Mouse (Mus musculus) hindbrain, embryonic 10.5 days (tissue): ENCODE results near the gene C1qtnf9. TPM values are rescaled to one million over a fixed set of nuclear protein-coding genes. Genes with fewer than 3 reads are reported as not detected.

Source experiments
- DNase-seq: peaks from one replicate; pipeline ENCODE4 v3.0.0-alpha.2; 2017; ENCODE audit warnings: low spot score
- H3K27ac ChIP-seq: fragments of 300-500 bp; sonication (generic); 2 replicates; pipeline ENCODE4 v1.5.1; 2016; ENCODE audit warnings: mild to moderate bottlenecking, moderate library complexity
- H3K27me3 ChIP-seq: fragments of 300-500 bp; sonication (generic); 2 replicates; pipeline ENCODE4 v1.6.1; 2016; ENCODE audit warnings: mild to moderate bottlenecking; ENCODE audit not compliant: poor library complexity, insufficient read depth, severe bottlenecking
- H3K36me3 ChIP-seq: fragments of 300-500 bp; sonication (generic); 2 replicates; pipeline ENCODE4 v1.6.1; 2016; ENCODE audit warnings: mild to moderate bottlenecking, moderate library complexity
- H3K4me1 ChIP-seq: fragments of 300-500 bp; sonication (generic); replicated peaks from 2 replicates; pipeline ENCODE4 v1.6.1; 2016; ENCODE audit warnings: mild to moderate bottlenecking
- H3K4me3 ChIP-seq: fragments of 300-500 bp; sonication (generic); 2 replicates; pipeline ENCODE4 v1.5.1; 2016; ENCODE audit warnings: mild to moderate bottlenecking, moderate library complexity
- H3K9me3 ChIP-seq: fragments of 300-500 bp; sonication (generic); 2 replicates; pipeline ENCODE4 v1.6.1; 2016; ENCODE audit warnings: mild to moderate bottlenecking, moderate library complexity
- WGBS: fragments of 180-500 bp; shearing (Covaris S2); methylation state at CpG from one replicate; pipeline ENCODE4 v1.1.7; 2016; 5-methylcytosine and 5-hydroxymethylcytosine counted together
- polyA plus RNA-seq: library from polyadenylated mRNA; unstranded; fragments of >200 nt; fragmentation: Nextera tagmentation; extraction: Ambion mirVana; gene quantifications from 2 replicates; pipeline ENCODE4 v1.2.1, GENCODE M21; 2016

Gene C1qtnf9
- polyA plus RNA-seq, 1 experiment from 2014 or later, result 0.10 TPM

DNA sequence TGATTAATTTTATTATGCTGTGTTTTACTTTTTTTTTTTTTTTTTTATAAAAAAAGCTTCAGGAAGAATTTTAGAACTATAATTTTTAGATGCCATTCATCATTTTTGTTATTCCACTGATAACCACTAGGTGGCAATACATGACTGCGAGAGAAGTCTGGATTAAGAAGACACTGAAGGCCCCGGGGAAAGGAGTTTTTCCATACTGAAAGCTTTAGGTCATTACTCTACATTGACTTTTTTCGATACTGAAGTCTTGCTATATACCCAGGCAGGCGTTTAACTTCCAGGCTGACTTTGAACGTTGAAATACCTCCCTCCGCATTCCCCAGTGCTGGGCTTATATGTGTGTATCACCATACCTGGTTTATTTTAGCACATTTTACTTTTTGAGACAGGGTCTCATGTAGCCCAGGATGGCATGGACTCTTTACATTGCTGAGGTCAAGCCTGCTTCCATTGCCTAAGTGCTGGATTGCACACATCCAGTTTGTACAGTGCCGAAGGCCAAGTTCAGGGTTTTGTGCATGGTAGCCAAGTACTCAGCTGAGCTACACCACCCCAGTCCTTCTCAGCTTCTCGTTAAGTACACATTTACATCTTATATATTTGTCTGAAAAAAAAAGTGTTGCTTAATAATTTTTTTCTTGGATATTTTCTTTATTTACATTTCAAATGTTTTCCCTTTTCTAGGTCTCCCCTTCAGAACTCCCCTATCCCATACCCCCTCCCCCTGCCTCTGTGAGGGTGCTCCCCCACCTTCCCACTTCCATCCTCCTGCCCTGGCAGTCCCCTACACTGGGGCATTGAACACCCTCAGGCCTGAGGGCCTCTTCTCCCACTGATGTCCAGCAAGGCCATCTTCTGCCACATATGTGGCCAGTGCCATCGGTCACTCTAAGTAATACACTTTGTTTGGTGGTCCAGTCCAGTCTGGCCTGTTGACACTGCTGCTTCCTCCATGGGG lies 32.1 kb downstream of the C1qtnf9 start:
- Histone ChIP-seq H3K27me3 (no peaks in the 10 kb centered on the region), H3K4me1 (no peaks in the 10 kb centered on the region), H3K9me3 (no peaks in the 10 kb centered on the region), H3K27ac (no peak overlapping the region), H3K4me3 (no peak overlapping the region), H3K36me3 (peaks cover 73% of the 10 kb centered on the region)
- DNase-seq, result no peak
- 59% methylated on average over 9 of the region's 9 CpGs for WGBS

DNA sequence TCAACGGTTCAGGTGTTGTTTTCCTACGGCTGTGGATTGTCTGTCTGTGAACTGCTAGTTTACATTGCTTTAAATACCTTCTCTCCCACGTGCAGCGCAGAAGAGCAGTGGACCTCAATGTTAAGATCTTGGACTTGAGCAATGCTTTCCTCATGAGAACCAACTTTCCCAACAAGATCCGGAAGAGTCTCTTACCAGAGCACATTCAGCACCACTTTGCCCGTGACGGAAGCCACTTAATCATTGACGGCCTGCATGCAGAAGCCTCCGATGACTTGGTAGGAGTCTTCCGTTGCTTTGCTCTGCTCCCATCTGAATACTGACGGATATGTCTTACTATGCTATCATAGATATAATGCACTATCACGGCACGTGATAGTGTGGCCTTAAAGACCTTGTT lies 34.1 kb downstream of the C1qtnf9 start:
- no peaks in the 10 kb centered on the region for H3K27me3 ChIP-seq
- H3K27ac ChIP-seq, result no peak overlapping the region
- DNase-seq, result no peak
- H3K4me3 ChIP-seq, result no peak overlapping the region
- peaks cover 62% of the 10 kb centered on the region for H3K36me3 ChIP-seq
- 95% methylated on average over 13 of the region's 13 CpGs for WGBS
- peaks cover 3% of the 10 kb centered on the region for H3K4me1 ChIP-seq
- H3K9me3 ChIP-seq, result no peaks in the 10 kb centered on the region

GRCm38 (mm10) chr14:60804978-60805377 lies 37.0 kb downstream of the C1qtnf9 start:
- Histone ChIP-seq H3K4me3 (no peak overlapping the region), H3K27ac (no peak overlapping the region), H3K36me3 (peaks cover 52% of the 10 kb centered on the region), H3K9me3 (no peaks in the 10 kb centered on the region), H3K4me1 (peaks cover 9% of the 10 kb centered on the region), H3K27me3 (no peaks in the 10 kb centered on the region)
- 93% methylated on average over 9 of the region's 9 CpGs for WGBS
- DNase-seq, result no peak

DNA sequence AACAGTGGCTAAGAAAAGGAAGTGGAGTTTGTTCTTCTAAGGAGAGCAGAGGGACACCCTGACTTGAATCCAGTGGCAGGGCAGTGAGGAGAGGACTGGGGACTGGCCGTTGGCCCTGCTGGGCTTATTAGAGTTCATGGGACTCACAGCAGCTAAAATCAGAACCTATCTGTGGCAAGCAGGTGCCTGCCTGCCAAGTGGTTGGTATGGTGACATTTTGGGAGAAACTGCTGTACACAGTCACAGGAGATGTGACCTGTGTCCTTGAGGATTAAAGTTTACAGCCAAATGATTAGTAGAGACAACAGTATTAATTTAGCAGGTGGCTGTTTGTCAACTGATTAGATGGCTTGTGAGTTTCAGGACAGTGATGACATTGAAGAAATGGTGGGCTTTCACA lies 37.9 kb downstream of the C1qtnf9 start:
- Histone ChIP-seq H3K27me3 (no peaks in the 10 kb centered on the region), H3K36me3 (peaks cover 47% of the 10 kb centered on the region), H3K27ac (no peak overlapping the region), H3K4me3 (no peak overlapping the region), H3K4me1 (peaks cover 9% of the 10 kb centered on the region), H3K9me3 (no peaks in the 10 kb centered on the region)
- DNase-seq, result no peak
- WGBS, result 86% methylated on average over 1 of the region's 1 CpGs

DNA sequence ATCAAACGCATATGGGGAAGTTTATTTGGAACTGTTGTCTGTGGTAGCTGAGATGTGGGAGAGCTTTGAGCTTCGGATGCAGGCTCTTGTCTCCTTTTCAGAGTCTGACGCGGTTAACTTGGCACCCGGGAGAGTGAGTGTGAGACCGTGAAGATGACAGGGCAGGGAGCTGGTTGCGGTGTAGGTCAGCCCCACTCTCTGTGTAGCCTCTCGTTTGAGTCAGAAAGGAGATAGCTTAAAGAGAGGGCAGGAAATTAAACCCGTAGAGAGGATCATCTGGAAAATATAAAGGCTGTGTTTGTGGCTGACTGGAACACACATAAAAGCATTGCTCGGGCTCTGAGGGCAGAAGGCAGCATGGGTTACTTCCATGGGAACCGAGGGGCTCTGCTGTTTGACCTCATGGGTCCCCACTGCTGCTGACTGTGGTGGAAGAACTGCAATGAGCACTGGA lies 39.0 kb downstream of the C1qtnf9 start:
- WGBS, result 55% methylated on average over 11 of the region's 11 CpGs
- no peaks in the 10 kb centered on the region for H3K27me3 ChIP-seq
- no peak overlapping the region for H3K27ac ChIP-seq
- DNase-seq, result peak; percentile 28
- H3K4me1 ChIP-seq, result peaks cover 9% of the 10 kb centered on the region
- peaks cover 44% of the 10 kb centered on the region for H3K36me3 ChIP-seq
- no peaks in the 10 kb centered on the region for H3K9me3 ChIP-seq
- H3K4me3 ChIP-seq, result no peak overlapping the region

- 90% methylated on average over 8 of the region's 8 CpGs for WGBS
- H3K27ac ChIP-seq, result no peak overlapping the region
- DNase-seq, result no peak
- H3K9me3 ChIP-seq, result no peaks in the 10 kb centered on the region
- peaks cover 9% of the 10 kb centered on the region for H3K4me1 ChIP-seq
- peaks cover 31% of the 10 kb centered on the region for H3K36me3 ChIP-seq
- H3K27me3 ChIP-seq, result no peaks in the 10 kb centered on the region
- H3K4me3 ChIP-seq, result no peak overlapping the region
These were observed 41.9 kb downstream of the C1qtnf9 start for GRCm38 (mm10) chr14:60809881-60810280.

DNA sequence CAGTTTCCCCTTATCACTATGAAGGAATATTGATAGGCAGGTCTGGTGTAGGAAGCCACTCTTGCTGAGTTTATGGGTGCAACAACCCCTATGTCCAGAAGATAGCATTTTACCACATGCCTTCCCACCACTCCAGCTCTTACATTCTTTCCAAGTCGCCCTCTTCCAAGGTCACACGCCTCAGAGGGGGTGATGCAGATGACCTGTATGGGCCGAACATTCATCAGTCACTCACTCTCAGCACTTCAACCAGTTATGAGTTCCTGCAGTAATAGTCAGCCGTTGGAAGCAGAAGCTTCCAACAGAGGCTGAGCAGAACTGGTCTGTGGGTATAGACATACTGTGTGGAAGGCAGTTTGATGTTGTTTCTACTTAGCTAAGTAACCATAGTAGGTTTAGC lies 43.6 kb downstream of the C1qtnf9 start:
- Histone ChIP-seq H3K4me1 (peaks cover 9% of the 10 kb centered on the region), H3K36me3 (peaks cover 34% of the 10 kb centered on the region), H3K27me3 (no peaks in the 10 kb centered on the region), H3K27ac (no peak overlapping the region), H3K9me3 (no peaks in the 10 kb centered on the region), H3K4me3 (no peak overlapping the region)
- WGBS, result 90% methylated on average over 4 of the region's 4 CpGs
- DNase-seq, result no peak

- H3K4me1 ChIP-seq, result no peaks in the 10 kb centered on the region
- no peaks in the 10 kb centered on the region for H3K27me3 ChIP-seq
- H3K9me3 ChIP-seq, result no peaks in the 10 kb centered on the region
- peaks cover 39% of the 10 kb centered on the region for H3K36me3 ChIP-seq
- H3K27ac ChIP-seq, result no peak overlapping the region
- DNase-seq, result no peak
- 95% methylated on average over 5 of the region's 5 CpGs for WGBS
- no peak overlapping the region for H3K4me3 ChIP-seq
These were observed 47.2 kb downstream of the C1qtnf9 start for GRCm38 (mm10) chr14:60815098-60815497.

- H3K4me1 ChIP-seq, result no peaks in the 10 kb centered on the region
- no peak overlapping the region for H3K4me3 ChIP-seq
- no peak for DNase-seq
- H3K27me3 ChIP-seq, result no peaks in the 10 kb centered on the region
- H3K9me3 ChIP-seq, result no peaks in the 10 kb centered on the region
- H3K36me3 ChIP-seq, result peaks cover 29% of the 10 kb centered on the region
- WGBS, result 86% methylated on average over 5 of the region's 5 CpGs
- H3K27ac ChIP-seq, result no peak overlapping the region
These were observed 50.1 kb downstream of the C1qtnf9 start for GRCm38 (mm10) chr14:60818045-60818444.

DNA sequence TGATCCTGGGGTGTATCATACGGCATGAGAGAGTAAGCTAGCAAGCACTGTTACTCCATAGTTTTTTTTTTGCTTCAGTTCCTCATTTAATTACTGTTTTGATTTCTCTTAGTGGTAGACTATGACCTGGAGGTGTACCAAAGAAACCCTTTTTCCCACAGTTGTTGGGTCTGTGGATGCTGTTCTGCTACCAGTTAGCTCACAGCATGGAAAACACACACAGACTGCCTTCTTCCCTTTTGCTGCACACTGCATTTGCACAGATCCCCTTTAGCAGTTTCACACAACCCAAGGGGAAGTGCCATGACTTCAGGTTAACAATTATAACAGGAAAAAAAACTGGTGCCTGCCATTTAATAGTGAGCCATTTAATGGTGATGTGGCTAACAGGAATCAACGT lies 62.2 kb downstream of the C1qtnf9 start:
- H3K27ac ChIP-seq, result no peak overlapping the region
- peaks cover 10% of the 10 kb centered on the region for H3K9me3 ChIP-seq
- DNase-seq, result no peak
- H3K4me3 ChIP-seq, result no peak overlapping the region
- 93% methylated on average over 2 of the region's 2 CpGs for WGBS
- H3K4me1 ChIP-seq, result no peaks in the 10 kb centered on the region
- no peaks in the 10 kb centered on the region for H3K27me3 ChIP-seq
- peaks cover 50% of the 10 kb centered on the region for H3K36me3 ChIP-seq

Other genes starting within 250 kb of the C1qtnf9 start
- gene Spata13, start 134.1 kb upstream of the C1qtnf9 start, polyA plus RNA-seq, result 56.7 and 66.0 TPM in 2 replicates
- gene Mipep, start 16.4 kb downstream of the C1qtnf9 start, polyA plus RNA-seq, result 20.8 and 22.2 TPM in 2 replicates